Mouse (Mus musculus) midbrain, embryonic 13.5 days (tissue): Measurements from ENCODE around the gene Anxa9. TPM values are rescaled to one million over a fixed set of nuclear protein-coding genes. Genes with fewer than 3 reads are reported as not detected.

Experiments
- ATAC-seq: fragments of 200-750 bp; cut with Nextera tagmentation; 2 replicates; pipeline ENCODE4 v1.8.0; 2017; ENCODE audit warnings: mild to moderate bottlenecking, moderate TSS enrichment, moderate library complexity
- H3K27ac ChIP-seq: fragments of 300-500 bp; sonication (generic); 2 replicates; pipeline ENCODE4 v1.5.1; 2015; ENCODE audit warnings: inconsistent platforms, mild to moderate bottlenecking, moderate library complexity
- H3K27me3 ChIP-seq: fragments of 300-500 bp; sonication (generic); 2 replicates; pipeline ENCODE4 v1.6.1; 2015; ENCODE audit warnings: mild to moderate bottlenecking, inconsistent platforms
- H3K36me3 ChIP-seq: fragments of 300-500 bp; sonication (generic); 2 replicates; pipeline ENCODE4 v1.6.1; 2015; ENCODE audit warnings: mild to moderate bottlenecking, inconsistent platforms
- H3K4me1 ChIP-seq: fragments of 300-500 bp; sonication (generic); replicated peaks from 2 replicates; pipeline ENCODE4 v1.6.1; 2015; ENCODE audit warnings: inconsistent platforms
- H3K4me2 ChIP-seq: fragments of 300-500 bp; sonication (generic); replicated peaks from 2 replicates; pipeline ENCODE4 v1.6.1; 2015; ENCODE audit warnings: moderate library complexity, mild to moderate bottlenecking, inconsistent platforms
- H3K4me3 ChIP-seq: fragments of 300-500 bp; sonication (generic); replicated peaks from 2 replicates; pipeline ENCODE4 v1.5.1; 2015; ENCODE audit warnings: mild to moderate bottlenecking, inconsistent platforms
- H3K9ac ChIP-seq: fragments of 300-500 bp; sonication (generic); replicated peaks from 2 replicates; pipeline ENCODE4 v1.6.1; 2015; ENCODE audit warnings: mild to moderate bottlenecking, inconsistent platforms
- H3K9me3 ChIP-seq: fragments of 300-500 bp; sonication (generic); 2 replicates; pipeline ENCODE4 v1.6.1; 2016; ENCODE audit warnings: mild to moderate bottlenecking, inconsistent platforms
- WGBS: fragments of 180-500 bp; shearing (Covaris S2); methylation state at CpG from one replicate; pipeline ENCODE4 v1.1.7; 2015; 5-methylcytosine and 5-hydroxymethylcytosine counted together
- polyA plus RNA-seq: library from polyadenylated mRNA; unstranded; fragments of >200 nt; fragmentation: Nextera tagmentation; extraction: Ambion mirVana; gene quantifications from 2 replicates; pipeline ENCODE4 v1.2.1, GENCODE M21; 2015

The Anxa9 gene
- polyA plus RNA-seq, 1 experiment from 2014 or later = 0.58 TPM

- ATAC-seq = no peak
- no peaks in the 10 kb centered on the region for H3K9me3 ChIP-seq
- H3K4me1 ChIP-seq = peaks cover 15% of the 10 kb centered on the region
- H3K27ac ChIP-seq = no peak overlapping the region
- H3K36me3 ChIP-seq = no peaks in the 10 kb centered on the region
- H3K4me3 ChIP-seq = no peak overlapping the region
- WGBS = 70% methylated on average over 9 of the region's 9 CpGs
- no peak overlapping the region for H3K4me2 ChIP-seq
- no peaks in the 10 kb centered on the region for H3K27me3 ChIP-seq
- H3K9ac ChIP-seq = no peak overlapping the region
Measured at GRCm38 (mm10) chr3:95310968-95311882, 4.2 kb upstream of the Anxa9 start.

- H3K27ac ChIP-seq = no peak overlapping the region
Measured at GRCm38 (mm10) chr3:95310496-95310895, 3.5 kb upstream of the Anxa9 start.

GRCm38 (mm10) chr3:95306244-95306643, 732 bp downstream of the Anxa9 start:
- no peaks in the 10 kb centered on the region for H3K27me3 ChIP-seq
- ATAC-seq = no peak
- no peak overlapping the region for H3K27ac ChIP-seq
- no peak overlapping the region for H3K4me2 ChIP-seq
- H3K4me3 ChIP-seq = no peak overlapping the region
- WGBS = 86% methylated on average over 4 of the region's 4 CpGs
- no peaks in the 10 kb centered on the region for H3K4me1 ChIP-seq
- H3K36me3 ChIP-seq = no peaks in the 10 kb centered on the region
- H3K9me3 ChIP-seq = no peaks in the 10 kb centered on the region
- no peak overlapping the region for H3K9ac ChIP-seq

More at GRCm38 (mm10) chr3:95310496-95310895, 3.5 kb upstream of the Anxa9 start:
- no peak overlapping the region for H3K4me3 ChIP-seq
- no peak overlapping the region for H3K4me2 ChIP-seq
- no peaks in the 10 kb centered on the region for H3K9me3 ChIP-seq
- 68% methylated on average over 3 of the region's 3 CpGs for WGBS
- H3K36me3 ChIP-seq = no peaks in the 10 kb centered on the region
- no peaks in the 10 kb centered on the region for H3K27me3 ChIP-seq
- no peak for ATAC-seq
- H3K9ac ChIP-seq = no peak overlapping the region
- peaks cover 8% of the 10 kb centered on the region for H3K4me1 ChIP-seq

- no peak overlapping the region for H3K27ac ChIP-seq
- no peak overlapping the region for H3K4me2 ChIP-seq
- no peaks in the 10 kb centered on the region for H3K4me1 ChIP-seq
- no peaks in the 10 kb centered on the region for H3K9me3 ChIP-seq
- 86% methylated on average over 3 of the region's 3 CpGs for WGBS
- H3K27me3 ChIP-seq = no peaks in the 10 kb centered on the region
- peaks cover 20% of the 10 kb centered on the region for H3K36me3 ChIP-seq
- no peak for ATAC-seq
- H3K9ac ChIP-seq = no peak overlapping the region
- H3K4me3 ChIP-seq = no peak overlapping the region
Measured at GRCm38 (mm10) chr3:95301204-95301796, 5.7 kb downstream of the Anxa9 start.

GRCm38 (mm10) chr3:95298018-95298417, 9.0 kb downstream of the Anxa9 start:
- H3K27me3 ChIP-seq = no peaks in the 10 kb centered on the region
- H3K9me3 ChIP-seq = no peaks in the 10 kb centered on the region
- 97% methylated on average over 7 of the region's 7 CpGs for WGBS
- no peak overlapping the region for H3K4me2 ChIP-seq
- no peaks in the 10 kb centered on the region for H3K4me1 ChIP-seq
- ATAC-seq = no peak
- H3K9ac ChIP-seq = no peak overlapping the region
- no peak overlapping the region for H3K4me3 ChIP-seq
- peaks cover 48% of the 10 kb centered on the region for H3K36me3 ChIP-seq
- H3K27ac ChIP-seq = no peak overlapping the region

- H3K9ac ChIP-seq = no peak overlapping the region
- H3K4me3 ChIP-seq = no peak overlapping the region
- ATAC-seq = 0 out of 2 replicates have a peak, but pooled peaks have one; percentile 17
- no peak overlapping the region for H3K4me2 ChIP-seq
- H3K4me1 ChIP-seq = no peaks in the 10 kb centered on the region
- WGBS = 11% methylated on average over 5 of the region's 5 CpGs
- no peaks in the 10 kb centered on the region for H3K9me3 ChIP-seq
- no peaks in the 10 kb centered on the region for H3K27me3 ChIP-seq
- peaks cover 65% of the 10 kb centered on the region for H3K36me3 ChIP-seq
- H3K27ac ChIP-seq = no peak overlapping the region
Measured at GRCm38 (mm10) chr3:95296103-95296469, 10.9 kb downstream of the Anxa9 start.

GRCm38 (mm10) chr3:95295321-95296102, 11.5 kb downstream of the Anxa9 start:
- Histone ChIP-seq H3K4me2 (no peak overlapping the region), H3K9me3 (no peaks in the 10 kb centered on the region), H3K27me3 (no peaks in the 10 kb centered on the region), H3K4me3 (no peak overlapping the region), H3K4me1 (no peaks in the 10 kb centered on the region), H3K27ac (no peak overlapping the region), H3K9ac (no peak overlapping the region), H3K36me3 (peaks cover 71% of the 10 kb centered on the region)
- ATAC-seq = peak; percentile 50; the same call in 1 of the 2 replicates
- WGBS = 84% methylated on average over 11 of the region's 11 CpGs

GRCm38 (mm10) chr3:95294718-95295117, 12.3 kb downstream of the Anxa9 start:
- no peak for ATAC-seq
- WGBS = 90% methylated on average over 5 of the region's 5 CpGs
- no peaks in the 10 kb centered on the region for H3K27me3 ChIP-seq

GRCm38 (mm10) chr3:95294316-95294715, 12.7 kb downstream of the Anxa9 start:
- H3K9ac ChIP-seq = no peak overlapping the region
- H3K36me3 ChIP-seq = peaks cover 82% of the 10 kb centered on the region
- no peaks in the 10 kb centered on the region for H3K4me1 ChIP-seq
- WGBS = 91% methylated on average over 7 of the region's 7 CpGs
- H3K27ac ChIP-seq = no peak overlapping the region
- ATAC-seq = no peak
- no peaks in the 10 kb centered on the region for H3K27me3 ChIP-seq
- no peak overlapping the region for H3K4me3 ChIP-seq
- H3K4me2 ChIP-seq = no peak overlapping the region
- H3K9me3 ChIP-seq = no peaks in the 10 kb centered on the region

More at GRCm38 (mm10) chr3:95294718-95295117, 12.3 kb downstream of the Anxa9 start:
- Histone ChIP-seq H3K9ac (no peak overlapping the region), H3K36me3 (peaks cover 78% of the 10 kb centered on the region), H3K27ac (no peak overlapping the region), H3K4me1 (no peaks in the 10 kb centered on the region), H3K4me2 (no peak overlapping the region), H3K9me3 (no peaks in the 10 kb centered on the region), H3K4me3 (no peak overlapping the region)

GRCm38 (mm10) chr3:95293537-95293936, 13.4 kb downstream of the Anxa9 start:
- Histone ChIP-seq H3K4me1 (no peaks in the 10 kb centered on the region), H3K9ac (no peak overlapping the region), H3K36me3 (peaks cover 87% of the 10 kb centered on the region), H3K9me3 (no peaks in the 10 kb centered on the region), H3K4me2 (no peak overlapping the region), H3K27me3 (no peaks in the 10 kb centered on the region), H3K4me3 (no peak overlapping the region), H3K27ac (no peak overlapping the region)
- no peak for ATAC-seq
- 90% methylated on average over 11 of the region's 11 CpGs for WGBS

GRCm38 (mm10) chr3:95292899-95293298, 14.1 kb downstream of the Anxa9 start:
- peaks cover 89% of the 10 kb centered on the region for H3K36me3 ChIP-seq
- H3K9ac ChIP-seq = no peak overlapping the region
- no peak overlapping the region for H3K4me2 ChIP-seq
- no peak for ATAC-seq
- H3K4me3 ChIP-seq = no peak overlapping the region
- 90% methylated on average over 2 of the region's 2 CpGs for WGBS
- H3K27ac ChIP-seq = no peak overlapping the region
- no peaks in the 10 kb centered on the region for H3K4me1 ChIP-seq
- no peaks in the 10 kb centered on the region for H3K9me3 ChIP-seq
- no peaks in the 10 kb centered on the region for H3K27me3 ChIP-seq

- WGBS = 88% methylated on average over 4 of the region's 4 CpGs
- peaks cover 83% of the 10 kb centered on the region for H3K36me3 ChIP-seq
- no peak overlapping the region for H3K4me3 ChIP-seq
- H3K9me3 ChIP-seq = no peaks in the 10 kb centered on the region
- H3K27ac ChIP-seq = no peak overlapping the region
- no peak for ATAC-seq
- no peaks in the 10 kb centered on the region for H3K27me3 ChIP-seq
- H3K4me2 ChIP-seq = no peak overlapping the region
- H3K9ac ChIP-seq = no peak overlapping the region
- no peaks in the 10 kb centered on the region for H3K4me1 ChIP-seq
Measured at GRCm38 (mm10) chr3:95291041-95291440, 15.9 kb downstream of the Anxa9 start.
